Mouse (Mus musculus): ENCODE measurements around the gene Rnf34. TPM values are rescaled to one million over a fixed set of nuclear protein-coding genes. Genes with fewer than 3 reads are reported as not detected.

Rnf34 gene
- total RNA-seq, 2 experiments from 2014 or later: 22.8 to 28.5 TPM

- peak; percentile 95 to 98 for DNase-seq
Observed at GRCm38 (mm10) chr5:122899777-122900557, 50.1 kb downstream of the Rnf34 start.

- DNase-seq: no peak
Observed at GRCm38 (mm10) chr5:122900558-122901171, 50.8 kb downstream of the Rnf34 start.

- no peak for DNase-seq
Observed at GRCm38 (mm10) chr5:122901179-122901578, 51.3 kb downstream of the Rnf34 start.

DNA sequence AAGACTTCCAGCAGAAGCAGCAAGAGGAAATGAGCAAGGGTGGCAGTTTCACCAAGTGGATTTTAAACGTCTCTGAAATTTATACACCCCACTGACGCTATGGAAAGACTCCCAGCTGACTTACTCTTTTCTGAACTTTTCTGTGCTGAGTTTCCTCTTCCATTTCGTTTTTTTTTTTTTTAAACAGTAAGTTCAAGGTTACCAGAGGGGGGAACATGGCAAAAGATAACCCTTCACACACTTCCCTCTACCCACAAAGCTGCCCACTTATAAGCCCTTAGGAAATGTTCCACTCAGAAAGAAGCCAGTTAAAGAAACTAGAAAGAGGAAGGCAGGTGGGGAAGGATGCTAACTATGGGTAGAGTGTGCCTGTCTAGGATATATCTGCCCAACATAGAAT, 51.8 kb downstream of the Rnf34 start:
- DNase-seq: no peak

GRCm38 (mm10) chr5:122902228-122902627, 52.4 kb downstream of the Rnf34 start:
- DNase-seq: no peak

DNA sequence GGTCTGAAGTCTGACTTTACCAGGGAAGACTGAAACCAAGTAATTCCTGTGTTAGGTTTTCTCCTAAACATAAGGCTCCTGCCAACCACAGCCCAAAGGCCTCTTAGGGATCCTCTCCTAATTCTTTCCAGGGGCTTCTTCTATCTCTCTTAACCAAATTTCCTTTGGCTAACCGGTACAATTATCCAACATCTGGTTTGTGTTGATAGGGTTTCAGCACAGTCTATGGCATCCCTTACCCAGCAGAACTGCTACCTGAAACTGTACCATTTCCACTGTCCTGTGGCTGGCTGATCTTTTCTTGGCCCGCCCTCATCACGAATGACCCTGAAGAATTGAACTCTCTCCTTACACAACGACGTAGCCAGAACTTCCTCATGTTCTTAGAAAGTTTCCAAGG, 53.3 kb downstream of the Rnf34 start:
- DNase-seq: no peak

DNA sequence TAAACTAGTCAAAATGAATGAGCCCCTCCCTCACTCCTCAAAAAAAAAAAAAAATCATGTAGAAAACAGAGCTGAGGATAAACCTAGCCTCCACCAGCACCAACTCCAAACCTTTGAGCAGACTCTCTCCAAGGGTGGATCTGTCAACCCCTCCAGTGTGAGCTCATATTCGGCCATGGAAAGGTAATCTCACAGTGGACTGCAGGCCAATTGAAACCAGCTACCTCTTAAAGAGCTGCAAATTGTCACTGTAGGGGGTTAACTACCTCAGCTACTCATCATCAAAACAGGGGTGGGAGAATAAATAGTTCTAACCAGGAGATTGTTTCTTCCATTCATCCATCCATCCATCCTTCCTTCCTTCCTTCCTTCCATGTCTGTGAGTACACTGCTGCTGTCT, 57.3 kb downstream of the Rnf34 start:
- DNase-seq: no peak

- DNase-seq: no peak
Observed at GRCm38 (mm10) chr5:122908001-122908400, 58.2 kb downstream of the Rnf34 start.

DNA sequence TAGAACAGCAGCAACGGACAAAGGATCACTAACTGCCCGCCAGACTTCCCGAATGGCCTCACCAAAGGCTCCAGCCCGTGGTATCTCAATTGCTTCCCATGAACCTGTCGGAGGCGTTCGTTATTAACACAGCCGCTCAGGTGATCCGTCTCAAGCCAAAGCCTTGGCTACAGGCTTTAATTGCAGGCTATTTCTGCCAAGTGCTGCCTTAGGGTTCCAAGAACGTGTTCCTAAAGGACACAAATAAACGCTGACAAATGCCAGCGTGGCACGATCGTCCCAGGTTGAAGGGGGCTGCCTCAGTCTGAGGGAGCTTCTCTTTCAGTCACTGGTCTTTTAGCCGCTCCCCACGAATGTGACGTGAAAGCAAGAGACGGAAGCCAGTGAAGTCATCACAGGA, 59.6 kb downstream of the Rnf34 start:
- DNase-seq: no peak

GRCm38 (mm10) chr5:122912863-122913262, 63.0 kb downstream of the Rnf34 start:
- no peak for DNase-seq

DNA sequence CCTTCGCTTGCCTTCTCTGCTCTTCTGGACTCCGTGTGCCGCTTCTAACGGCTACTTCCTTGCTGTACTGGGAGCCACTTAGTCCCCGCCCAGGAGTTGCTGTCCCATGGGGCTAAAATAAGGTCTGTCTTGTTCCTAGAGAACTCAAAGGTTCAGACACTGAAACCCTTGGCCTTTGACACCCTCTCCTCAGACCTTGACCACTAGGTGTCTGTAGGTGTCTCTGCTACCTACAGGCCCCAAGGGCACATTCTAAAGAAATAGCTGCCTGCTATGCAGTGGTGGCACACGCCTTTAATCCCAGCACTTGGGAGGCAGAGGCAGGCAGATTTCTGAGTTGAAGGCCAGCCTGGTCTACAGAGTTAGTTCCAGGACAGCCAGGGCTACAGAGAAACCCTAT, 66.3 kb downstream of the Rnf34 start:
- no peak for DNase-seq

DNA sequence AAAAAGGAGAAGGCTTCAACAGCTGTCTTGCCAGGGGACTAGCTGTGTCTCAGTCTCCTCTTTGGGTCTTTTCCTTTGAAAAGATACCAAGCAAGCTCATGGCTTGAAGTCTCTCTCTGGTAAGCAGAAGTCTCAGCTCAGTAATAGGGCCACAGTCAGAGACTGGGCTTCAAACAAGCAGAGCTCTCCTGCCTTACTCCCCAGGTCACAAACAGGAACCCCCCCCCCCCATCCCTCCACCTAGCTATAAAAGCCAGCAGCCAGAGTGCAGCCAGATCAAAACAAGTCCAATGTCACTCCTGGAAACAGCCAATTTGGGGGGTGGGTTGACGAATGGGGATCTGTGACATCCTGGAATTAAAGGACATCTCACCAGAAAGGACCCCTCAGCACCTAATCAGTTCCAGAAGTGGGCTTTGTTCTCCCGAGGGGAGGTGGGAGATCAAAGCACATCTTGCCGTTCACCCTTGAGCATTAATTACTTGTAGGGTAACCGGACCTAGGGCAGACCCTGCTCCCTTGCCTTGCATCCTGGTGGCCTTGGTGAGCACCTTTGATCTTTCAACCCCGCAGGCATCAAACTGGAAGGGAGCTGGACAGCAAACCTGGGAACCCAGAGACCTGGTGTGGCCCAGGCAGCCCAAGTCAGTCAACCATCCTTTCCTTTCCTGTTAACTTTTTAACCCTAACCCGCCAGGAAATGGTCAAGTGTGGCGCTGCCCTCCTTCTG, 68.3 kb downstream of the Rnf34 start:
- DNase-seq: no peak

GRCm38 (mm10) chr5:122920557-122920956, 70.7 kb downstream of the Rnf34 start:
- DNase-seq: no peak

Other genes starting within 250 kb of the Rnf34 start
- 10 to 100 TPM in 1 of 2 experiments, 1 to 10 TPM in 1; 9.7 to 19.0 TPM for gene Ift81, start 235.5 kb upstream of the Rnf34 start, total RNA-seq (2021)
- gene P2rx7, start 206.1 kb upstream of the Rnf34 start, total RNA-seq (2021): 1 to 10 TPM; 2.1 to 2.3 TPM
- gene P2rx4, start 142.5 kb upstream of the Rnf34 start, total RNA-seq (2021): 10 to 100 TPM; 33.0 to 45.8 TPM
- gene Camkk2, start 70.6 kb upstream of the Rnf34 start, total RNA-seq (2021): 10 to 100 TPM; 25.3 to 25.9 TPM
- 100 to 1,000 TPM; 154 to 181 TPM for gene Anapc5, start 28.7 kb upstream of the Rnf34 start, total RNA-seq (2021)
- gene Kdm2b, start 139.8 kb downstream of the Rnf34 start, total RNA-seq (2021): 10 to 100 TPM; 13.4 to 14.7 TPM
- 10 to 100 TPM in 1 of 2 experiments, 1 to 10 TPM in 1; 9.2 to 12.3 TPM for gene Orai1, start 165.0 kb downstream of the Rnf34 start, total RNA-seq (2021)
- gene Morn3, start 197.0 kb downstream of the Rnf34 start, total RNA-seq (2021): not detected
- 10 to 100 TPM; 27.0 to 48.7 TPM for gene Tmem120b, start 218.4 kb downstream of the Rnf34 start, total RNA-seq (2021)